Mouse (Mus musculus) cerebellum, adult 18-20 months (tissue): Measurements from ENCODE around the gene Myrip.
A peak's percentile ranks its signal among the peaks of the same experiment; 100 is the strongest.

Experiments used
- DNase-seq, 2 experiments: peaks; one replicate each; pipeline ENCODE4 v3.0.0; 2021

Myrip gene

DNA sequence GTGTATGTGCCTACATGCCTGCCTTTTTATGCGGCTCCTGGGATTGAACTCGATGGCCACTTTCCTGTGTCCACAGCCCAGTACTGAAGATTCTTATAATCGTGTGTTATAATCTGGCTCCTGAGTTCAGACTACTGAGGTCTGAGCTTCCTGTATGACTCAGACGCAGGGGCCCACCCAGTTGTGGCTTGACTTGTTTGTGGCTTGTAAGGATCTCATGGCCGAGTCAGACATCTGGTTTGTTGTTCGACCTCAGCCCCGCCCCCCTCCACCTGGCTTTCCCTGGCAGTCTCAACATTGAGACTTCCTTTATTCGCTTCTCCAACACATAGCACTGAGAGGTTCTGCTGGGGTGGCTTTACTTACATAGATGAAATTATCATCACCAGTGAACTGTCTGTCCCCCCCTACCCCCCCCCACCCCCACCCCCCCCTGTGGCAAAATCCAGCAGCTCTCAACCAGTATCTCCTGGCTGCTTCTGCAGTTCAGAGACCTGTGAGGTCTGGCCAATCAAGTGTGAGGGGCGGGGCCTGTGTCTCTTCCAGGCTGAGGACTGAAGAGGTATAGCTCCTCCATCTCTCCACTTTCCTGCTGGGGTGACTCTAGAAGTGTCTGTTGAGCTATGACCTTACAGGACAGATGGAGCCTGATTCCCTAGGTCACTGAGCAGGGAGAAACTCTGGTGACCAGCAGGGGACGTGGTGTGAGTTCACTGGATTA is 38.8 kb downstream of the Myrip start:
- DNase-seq: no peak

DNA sequence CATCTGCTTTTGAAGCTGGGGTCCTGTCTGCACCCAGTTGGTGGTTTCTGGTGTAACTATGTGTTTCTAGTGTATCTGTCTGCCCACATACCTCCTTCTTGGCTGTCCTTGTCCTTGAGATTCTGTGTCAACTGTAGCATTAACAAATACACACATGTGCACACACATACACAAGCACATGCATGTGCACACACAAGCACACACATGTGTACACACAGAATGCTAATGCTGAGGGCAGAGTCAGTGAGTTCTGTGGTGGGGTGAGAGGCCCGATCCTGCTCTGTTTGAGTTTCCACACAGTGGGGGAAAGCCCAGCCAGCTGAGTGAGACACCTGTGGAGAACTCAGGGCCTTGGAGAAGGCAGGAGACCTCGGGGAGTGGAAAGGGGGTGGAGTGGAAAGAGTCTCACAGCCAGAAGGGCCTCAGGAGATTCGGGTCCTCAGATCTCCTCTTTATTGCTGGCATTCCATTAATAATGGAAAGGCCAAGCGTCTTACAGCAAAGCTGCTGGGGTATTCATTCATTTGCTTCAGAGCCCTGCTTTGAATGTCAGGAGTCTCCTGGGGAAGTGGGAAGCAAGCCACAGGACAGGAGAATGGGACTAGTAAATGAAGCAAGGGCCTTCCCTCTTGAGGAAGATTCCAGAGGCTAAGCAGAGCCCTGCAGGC is 41.9 kb downstream of the Myrip start:
- DNase-seq: no peak

DNA sequence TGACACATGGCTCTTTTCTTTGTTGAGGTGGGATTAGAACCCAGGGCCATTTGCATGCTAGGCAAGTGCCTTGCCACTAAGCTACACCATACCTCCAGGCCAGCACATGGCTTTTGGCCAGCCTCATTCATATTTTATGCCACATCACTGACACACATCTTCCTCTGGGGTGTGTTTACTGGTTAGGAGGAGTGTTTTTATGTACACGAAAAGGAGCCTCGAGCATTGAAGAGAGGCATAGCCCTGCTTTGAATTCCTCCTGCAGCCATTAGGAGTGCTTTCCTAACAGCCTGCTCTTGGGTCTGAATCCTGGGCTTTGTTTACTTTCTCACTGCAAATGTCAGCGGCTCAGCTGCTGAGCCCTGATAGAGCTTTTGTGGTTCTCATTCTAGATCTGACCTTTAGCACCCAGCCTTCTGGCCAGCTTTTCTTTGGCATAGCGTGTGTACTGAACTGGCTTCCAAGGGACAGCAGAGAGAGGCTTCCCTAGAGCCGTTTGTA is 44.4 kb downstream of the Myrip start:
- DNase-seq: peak in 1 of 2 experiments; percentile 27

DNA sequence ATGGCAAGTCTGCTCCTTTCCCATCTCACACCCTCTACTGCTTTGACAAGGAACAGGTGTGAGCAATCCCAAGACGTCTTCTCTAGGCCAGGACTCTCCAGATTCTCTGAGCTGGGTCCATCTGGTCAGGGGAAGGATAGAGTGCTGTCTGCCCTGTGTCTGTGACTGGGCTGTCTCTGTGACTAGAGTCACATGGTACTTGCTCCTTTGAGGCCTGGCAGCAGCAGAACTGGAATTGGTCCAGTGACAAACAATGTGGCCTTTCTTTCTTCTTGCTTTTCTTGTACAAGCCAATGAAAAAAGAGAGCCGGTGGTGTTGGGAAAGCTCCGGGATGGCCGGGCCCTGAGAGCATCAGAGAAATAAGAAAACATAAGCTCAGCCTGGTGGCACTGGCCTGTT is 47.8 kb downstream of the Myrip start:
- DNase-seq: peak; percentile 41 to 63

DNA sequence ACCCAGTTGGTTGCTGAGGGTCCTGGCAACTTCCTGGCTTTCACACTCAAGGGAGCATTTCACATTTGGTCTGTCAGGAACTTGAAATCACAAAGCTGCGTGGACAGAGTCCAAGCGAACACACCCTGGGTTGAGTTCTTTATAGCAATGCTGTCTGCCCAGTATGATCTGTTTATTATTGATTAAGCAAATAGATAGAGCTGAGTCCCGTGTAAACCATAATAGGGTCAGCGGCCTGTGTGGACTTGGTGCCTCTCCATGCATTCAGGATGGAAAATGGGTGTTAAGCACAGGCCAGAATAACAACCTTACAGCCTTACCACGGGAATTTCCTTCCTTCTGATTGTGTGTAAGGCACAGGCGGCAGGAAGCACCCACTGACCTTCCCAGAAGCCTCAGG is 49.0 kb downstream of the Myrip start:
- DNase-seq: no peak

DNA sequence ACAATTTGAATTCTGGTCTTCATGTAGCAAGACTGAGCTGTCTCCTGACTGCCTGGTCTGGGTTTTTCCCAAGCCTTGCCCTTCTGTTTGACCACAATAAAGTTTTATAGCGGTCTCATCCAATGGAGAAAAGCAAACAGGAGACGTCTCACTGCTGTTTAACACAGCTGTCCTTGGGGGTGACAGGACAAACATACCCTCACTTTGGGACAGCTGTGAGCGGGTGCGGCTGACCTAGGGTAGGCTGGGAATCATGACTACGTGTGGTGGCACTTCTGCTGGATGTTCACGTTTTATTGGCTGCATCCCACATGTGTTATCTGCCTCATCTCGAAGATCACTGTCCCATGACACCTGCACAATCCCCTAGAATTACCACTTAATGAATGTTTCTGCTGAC is 49.7 kb downstream of the Myrip start:
- DNase-seq: no peak

DNA sequence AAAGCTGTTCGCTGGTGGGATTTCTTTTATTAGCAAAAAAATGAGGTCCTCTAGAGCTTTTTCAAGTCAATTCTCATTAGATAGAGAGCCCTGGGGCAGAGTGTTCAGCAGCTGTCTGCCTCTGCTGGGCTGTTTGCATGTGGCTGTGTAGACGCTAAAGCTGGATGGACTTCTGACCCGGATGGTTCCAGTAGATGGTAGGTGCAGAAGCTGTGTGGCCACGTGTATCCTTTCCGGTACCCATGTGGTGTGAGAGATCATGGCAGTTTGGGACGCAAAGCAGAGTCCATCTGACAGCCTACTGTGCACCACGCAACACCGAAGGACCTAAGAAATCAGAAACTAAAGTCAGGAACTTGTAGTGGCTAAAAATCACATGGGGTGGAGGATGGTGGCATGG is 50.2 kb downstream of the Myrip start:
- no peak for DNase-seq

DNA sequence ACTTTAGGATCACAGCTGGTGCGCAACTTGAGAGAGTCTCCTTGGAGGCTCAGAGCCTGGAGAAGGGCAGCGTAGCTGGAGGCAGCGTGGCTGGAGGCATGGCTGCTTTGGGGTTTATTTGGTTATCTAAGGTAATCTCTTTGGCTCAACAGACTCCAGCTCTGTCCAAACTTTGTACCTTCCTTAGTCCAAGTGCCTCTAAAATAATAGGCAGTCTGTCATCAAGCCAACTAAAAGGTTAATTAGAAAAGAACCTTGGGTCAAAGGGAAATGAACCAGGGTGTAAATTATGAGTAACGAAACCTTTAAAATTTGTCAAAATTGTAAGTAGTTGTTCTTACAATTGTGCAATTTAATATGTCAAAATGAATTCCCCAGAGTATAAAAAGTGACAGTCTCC is 51.7 kb downstream of the Myrip start:
- no peak for DNase-seq

DNA sequence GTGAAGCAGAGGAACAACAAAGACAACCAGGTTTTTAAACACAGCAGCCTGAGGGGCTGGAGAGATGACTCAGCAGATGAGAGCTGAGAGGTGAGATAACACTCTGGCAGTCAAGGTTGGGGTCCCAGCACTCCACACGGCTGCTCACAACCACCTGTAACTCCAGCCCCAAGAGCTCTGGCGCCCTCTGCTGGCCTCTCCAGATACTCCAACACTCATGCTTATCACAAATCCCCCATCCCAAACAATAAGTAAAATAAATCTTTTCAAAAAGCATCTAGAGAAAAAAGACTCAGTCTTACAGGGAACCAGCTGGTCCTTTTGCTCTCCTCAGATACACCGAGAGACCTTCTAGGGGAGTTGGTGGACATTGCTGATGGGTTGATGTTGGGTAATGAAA is 52.7 kb downstream of the Myrip start:
- no peak for DNase-seq

DNA sequence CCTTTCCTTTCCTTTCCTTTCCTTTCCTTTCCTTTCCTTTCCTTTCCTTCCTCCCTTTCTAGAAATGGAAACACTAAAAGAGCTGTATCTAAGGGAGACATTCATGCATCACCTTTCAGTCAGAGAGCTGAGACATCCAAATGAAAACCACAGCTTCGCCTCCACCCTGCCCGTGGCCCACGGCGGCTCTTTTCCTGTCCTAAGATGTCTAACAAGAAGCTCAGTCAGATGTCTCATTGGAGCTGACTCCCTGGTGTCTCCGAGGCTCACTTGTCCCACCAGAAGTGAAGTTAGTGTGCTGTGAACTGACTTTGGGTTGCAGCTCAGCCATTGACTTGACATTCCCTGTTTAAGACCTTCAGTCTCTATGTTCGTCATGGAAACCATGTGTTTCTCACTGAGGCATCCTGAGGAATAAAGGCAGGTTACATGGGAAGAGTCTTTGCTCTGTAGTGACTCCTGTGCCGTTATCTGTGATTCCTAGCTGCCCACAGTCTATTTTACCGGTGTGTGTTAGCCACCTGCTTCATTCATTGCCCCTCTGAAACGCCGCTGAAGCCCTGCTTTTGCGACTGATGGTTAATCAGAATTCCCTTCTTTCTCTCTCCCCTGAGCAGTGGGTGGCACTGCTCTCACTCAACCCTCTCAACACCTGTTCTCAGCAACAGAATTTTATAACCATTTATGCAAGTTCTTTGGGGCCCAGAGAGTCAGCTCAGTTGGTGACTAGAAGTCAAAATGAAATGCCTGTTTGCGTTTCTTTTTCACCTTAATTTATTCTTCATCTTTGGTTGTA is 53.4 kb downstream of the Myrip start:
- no peak for DNase-seq

DNA sequence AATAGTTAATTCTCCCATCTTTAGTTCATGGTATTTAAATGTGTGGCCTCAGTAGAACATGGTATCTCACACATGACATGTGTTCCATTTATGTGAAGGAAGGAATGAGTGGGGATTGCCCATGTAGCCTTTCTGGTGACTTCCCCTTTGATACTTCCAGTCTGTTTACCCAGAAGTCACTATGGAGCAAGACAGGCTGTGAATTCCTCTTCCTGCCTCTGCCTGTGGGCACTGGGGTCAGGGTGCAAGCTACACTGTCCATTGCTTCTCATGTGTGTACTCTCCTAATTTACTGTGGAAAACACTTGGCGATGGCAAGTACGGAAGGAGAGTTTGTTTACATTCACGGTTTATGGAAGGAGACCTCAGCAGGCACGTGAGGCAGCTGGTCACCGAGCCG is 55.2 kb downstream of the Myrip start:
- no peak for DNase-seq

DNA sequence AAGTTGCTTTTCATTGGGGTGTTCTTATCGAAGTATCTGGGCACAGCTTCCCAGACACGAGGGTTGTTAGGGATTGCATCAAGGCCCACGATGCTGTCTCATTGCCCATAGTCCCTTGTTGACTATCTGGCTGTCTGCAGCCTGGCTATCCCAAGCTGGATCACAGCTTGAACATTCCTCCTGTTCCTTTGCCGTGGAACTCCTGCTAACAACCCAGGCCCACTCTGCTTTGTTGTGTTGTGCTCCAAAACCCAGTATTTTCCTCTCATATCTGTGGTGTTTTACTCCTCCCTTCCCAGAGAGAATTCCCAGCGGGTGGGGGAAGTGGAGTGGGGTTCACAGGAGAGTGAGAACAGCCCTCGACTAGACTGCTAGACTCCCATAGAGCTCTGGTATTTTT is 56.7 kb downstream of the Myrip start:
- DNase-seq: no peak

DNA sequence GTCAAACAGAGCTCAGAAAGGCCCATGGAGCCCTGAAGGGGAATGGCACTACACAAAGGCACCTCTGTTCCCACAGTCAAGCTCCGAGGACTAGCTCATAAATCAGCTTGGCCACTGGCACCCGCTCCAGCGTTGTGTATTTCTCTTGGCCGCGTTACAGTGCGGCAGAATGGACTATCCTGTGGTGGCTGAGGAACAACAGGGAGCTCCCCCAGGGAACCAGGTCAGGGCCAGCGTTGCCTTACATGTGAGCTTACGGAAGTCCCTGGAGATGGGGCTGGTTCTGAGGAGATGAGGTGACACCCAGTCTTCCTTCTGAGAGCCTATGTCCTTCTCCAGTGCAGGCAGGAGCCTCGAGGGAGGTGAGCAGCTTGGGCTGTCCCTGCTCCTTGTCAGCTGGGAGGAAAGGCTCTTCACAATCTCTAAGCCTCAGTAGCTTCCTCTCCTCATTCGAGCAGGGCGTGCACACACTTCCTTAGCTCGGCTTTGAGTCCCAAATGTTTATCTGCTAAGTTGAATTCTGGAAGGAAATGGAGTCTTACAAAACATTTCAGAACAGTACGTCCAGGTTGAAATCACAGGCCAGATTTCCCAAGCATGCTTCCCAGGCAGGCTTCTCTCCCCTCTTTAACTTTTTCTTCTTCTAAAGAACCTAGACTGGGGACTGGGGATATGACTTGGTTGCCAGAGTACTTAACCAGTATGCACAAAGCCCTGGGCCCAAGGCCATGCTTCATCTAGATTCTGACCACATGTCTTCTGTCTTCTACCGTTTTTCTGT is 59.3 kb downstream of the Myrip start:
- peak; percentile 47 to 52 for DNase-seq

DNA sequence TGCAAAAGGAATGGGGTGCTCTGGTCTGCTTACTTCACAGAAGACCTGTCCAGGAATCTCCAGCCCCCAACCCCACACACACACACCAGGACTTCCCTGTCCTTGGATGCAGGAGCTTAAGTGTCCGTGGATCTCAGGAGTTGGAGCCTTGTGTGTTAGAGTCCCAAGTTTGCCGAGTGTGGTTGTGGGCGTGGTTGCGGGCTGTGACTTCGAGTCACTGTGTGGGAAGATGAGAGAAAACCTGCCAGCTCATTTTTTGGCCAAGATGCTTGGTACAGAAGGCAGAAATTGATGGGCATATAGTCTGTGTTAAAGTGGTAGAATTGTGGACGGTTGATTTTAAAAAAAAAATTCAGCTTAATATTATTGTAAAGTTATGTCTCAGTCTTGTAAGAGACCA is 60.3 kb downstream of the Myrip start:
- DNase-seq: no peak

DNA sequence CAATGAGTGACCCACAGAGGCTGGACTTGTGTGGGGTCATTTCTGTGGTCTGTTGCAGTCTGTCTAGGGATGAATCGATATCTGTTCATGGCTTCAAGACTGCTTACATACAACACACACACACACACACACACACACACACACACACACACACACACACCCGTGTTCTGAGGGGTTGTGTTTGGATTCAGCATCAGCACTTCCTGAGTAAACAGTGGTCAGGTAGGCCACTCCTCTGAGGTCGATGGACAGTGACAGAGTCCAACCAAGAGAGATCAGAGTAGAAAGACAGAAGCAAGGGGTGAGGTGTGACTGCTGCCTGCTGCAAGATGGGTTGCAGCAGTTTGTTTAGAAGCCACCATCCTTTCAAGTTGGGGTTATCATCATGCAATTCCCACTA is 61.4 kb downstream of the Myrip start:
- DNase-seq: no peak

DNA sequence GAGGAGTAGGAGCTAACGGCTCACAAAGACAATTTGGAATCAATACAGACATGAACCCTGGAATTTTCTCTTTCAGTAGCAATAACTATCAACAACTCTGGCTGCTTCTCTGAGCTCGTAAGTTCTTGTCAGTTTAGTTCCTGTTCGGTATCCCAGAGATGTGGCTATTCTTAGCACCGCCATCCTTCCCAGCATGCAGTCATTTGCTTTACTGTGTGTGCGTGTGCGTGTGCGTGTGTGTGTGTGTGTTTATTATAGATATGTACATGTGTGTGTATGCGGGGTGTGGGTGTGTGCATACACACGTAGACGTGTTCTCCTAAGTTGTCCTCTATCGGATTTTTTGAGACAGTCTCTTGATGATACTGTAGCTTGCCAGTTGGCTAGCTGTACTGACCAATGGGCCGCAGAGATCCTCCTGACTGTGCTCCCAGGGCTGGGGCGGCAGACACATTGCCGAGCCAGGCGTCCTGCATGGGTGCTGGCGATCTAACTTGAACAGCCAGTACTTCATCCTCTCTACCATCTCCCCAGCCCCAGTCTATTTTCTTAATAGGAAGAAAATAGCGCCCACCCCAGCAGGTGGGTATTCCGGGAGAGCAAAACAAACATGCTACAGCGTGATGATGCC is 63.5 kb downstream of the Myrip start:
- no peak for DNase-seq

DNA sequence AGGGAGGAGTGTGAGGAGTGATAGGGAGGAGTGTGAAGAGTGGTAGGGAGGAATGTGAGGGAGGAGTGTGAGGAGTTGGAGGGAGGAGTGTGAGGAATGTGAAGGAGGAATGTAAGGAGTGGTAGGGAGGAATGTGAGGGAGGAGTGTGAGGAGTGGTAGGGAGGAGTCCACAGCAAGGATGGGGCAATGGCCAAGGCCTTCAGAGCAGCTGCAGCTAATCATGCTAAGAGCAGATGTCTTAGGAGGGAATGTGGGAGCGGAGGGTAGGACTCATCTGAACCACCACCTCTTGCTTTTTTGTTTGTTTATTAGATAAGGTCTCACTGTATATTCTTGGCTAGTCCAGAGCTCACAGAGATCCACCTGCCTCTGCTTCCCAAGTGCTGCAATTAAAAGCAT is 66.2 kb downstream of the Myrip start:
- DNase-seq: no peak

DNA sequence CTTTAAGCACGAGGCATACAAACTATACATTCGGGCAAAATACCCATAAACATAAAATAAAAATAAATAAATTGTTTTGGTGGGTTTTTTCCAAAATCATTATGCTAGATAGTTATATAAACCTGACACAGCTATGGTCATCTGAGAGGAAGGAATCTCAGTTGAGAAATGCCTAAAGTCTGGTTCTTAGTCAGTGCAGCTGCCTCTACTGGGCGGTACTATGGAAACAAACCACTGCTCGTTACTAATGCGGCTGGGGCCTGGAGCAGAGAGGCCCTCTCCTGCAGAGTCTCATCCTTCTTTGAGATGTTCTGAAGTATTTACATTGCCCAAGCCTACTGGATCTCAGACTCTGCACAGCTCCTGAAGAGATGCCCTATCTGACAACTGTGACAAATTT is 70.3 kb downstream of the Myrip start:
- DNase-seq: no peak

DNA sequence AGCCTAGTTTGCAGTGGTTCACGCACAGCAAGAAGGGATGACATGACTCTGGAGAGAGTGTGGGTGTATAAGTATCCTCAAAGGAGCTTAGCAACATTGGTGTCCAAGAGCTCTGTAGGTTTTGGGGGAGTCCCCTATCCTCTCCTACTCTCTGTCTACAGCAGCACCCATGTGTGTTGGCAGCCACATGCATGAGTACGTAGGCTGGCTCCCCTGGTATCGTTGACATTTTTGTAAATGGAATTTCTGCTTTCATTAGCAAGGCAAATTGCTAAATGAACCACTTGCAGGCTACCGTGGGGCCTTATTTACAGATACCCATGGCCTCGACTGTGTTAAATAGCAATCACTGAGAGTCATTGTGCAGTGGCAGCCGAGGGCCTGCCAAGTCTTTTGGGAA is 71.0 kb downstream of the Myrip start:
- DNase-seq: no peak

DNA sequence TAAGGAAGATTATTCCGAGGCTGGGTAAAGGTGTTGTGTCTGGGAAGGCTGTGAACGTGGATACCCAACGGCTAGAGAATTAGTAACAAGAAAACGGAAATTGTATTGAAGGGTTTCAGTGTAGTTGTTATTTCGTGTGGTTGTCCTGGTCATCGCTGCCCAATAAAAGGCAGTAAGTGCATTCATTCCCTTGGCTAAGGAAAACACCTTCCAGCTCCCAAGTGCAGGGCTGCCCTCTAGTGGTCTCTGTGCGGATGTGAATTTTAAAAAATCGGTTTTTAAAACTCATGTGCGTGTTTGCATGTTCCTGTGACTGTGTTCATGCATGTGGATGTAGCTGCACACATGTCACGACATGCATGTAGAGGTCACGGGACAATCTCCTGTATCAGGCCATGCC is 76.4 kb downstream of the Myrip start:
- peak; percentile 62 to 76 for DNase-seq

DNA sequence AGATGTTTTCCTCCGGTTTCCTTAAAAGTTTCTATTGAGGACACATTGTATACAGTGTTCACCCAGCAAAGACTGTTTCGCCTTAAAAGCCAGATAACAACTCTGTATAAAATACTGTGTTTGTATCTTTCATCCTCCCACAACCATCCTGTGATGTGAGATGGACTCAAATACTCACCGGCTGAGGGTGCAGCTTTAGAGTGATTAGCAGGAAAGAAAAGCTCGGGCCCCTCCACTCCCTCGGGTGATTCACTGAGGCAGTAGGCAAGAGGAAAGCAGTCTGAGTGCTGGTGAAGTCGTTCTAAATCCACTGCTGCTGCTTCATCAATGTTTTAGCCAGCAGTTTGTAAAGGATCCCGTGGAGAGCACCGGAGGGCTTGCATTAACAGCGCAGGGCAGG is 93.9 kb downstream of the Myrip start:
- DNase-seq: no peak

DNA sequence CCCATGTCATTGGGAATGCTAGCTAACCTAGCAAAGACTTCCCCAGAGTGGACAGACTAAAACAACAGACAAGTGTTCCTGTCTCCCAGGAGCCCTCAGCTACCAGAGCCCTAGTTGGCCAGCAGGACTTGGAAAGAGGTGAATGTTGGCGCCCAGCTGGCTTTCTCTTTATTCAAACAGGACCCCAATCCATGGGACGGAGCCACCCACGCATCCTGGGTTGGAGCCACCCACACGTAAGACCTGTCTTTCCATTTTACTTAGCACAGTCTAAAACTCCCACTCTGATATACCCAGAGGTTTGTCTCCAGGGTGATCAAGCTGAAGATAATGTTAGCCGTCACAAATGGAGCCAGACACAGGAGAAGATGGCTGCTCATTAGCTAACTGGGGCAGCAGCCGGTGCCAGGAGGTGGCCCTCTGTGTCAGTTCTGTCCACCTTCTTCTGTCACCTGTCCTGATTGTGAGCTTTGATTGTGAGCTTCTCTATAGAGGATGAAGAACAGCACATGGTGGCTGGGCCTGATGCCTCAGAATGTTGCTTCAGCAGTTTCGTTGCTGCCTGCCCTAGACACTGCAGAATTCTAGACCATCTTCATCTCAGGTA is 95.4 kb downstream of the Myrip start:
- peak; percentile 24 to 47 for DNase-seq
